Mouse (Mus musculus): ENCODE measurements around the gene Rhbdf1.
A peak's percentile ranks its signal among the peaks of the same experiment; 100 is the strongest.

The Rhbdf1 gene

GRCm38 (mm10) chr11:32221951-32222409 lies at the start of gene Rhbdf1:
Gene Rhbdf1, minus strand, starts transcription at chr11:32222300.
- DNase-seq, result peak; percentile 64

GRCm38 (mm10) chr11:32271178-32271577 lies 49.1 kb upstream of the Rhbdf1 start:
- no peak for DNase-seq

DNA sequence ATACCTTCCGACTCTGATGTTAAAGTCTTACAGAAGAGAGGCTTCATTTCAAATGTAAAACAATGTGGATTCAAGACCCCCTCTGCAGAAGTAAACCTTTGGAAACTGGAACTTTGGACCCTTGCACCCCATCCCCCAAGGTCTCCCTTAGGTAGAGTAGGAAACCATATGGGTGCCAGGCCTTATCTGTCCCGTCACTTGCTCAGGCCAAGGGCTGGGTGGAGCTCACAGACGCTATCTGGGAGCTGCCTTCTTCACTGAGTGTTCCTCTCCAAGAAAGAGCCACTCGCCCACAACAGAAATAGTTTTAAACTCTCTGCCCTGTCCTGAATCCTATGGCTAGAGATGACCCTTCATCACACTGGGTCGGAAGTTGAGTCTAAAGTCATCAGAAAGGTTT lies 46.9 kb upstream of the Rhbdf1 start:
- DNase-seq, result no peak

DNA sequence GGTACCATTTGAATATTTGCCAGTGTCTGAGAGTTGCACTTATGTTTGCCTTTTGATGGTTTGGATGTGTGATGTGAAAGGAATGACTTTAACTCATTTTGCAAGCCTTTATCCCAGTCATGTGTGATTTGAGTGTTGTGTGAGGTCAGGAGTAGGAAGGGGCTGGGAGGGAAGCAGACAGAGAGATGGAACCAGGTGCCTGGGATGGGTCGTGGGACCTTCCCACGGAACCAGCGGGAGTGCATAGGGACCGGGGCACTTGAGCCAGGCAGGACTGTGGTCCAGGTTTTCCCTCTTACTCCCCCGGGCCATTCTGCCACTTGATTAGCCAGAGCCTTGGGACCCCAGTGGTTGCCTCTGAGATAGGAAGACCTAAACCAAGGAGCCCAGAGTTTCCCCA lies 45.9 kb upstream of the Rhbdf1 start:
- DNase-seq, result no peak

- DNase-seq, result peak; percentile 96
These were observed 45.2 kb upstream of the Rhbdf1 start, which contains the start of gene Nprl3 for GRCm38 (mm10) chr11:32267188-32267884. Gene Nprl3, minus strand, starts transcription at chr11:32267707.

GRCm38 (mm10) chr11:32266776-32267175 lies 44.7 kb upstream of the Rhbdf1 start:
- no peak for DNase-seq

DNA sequence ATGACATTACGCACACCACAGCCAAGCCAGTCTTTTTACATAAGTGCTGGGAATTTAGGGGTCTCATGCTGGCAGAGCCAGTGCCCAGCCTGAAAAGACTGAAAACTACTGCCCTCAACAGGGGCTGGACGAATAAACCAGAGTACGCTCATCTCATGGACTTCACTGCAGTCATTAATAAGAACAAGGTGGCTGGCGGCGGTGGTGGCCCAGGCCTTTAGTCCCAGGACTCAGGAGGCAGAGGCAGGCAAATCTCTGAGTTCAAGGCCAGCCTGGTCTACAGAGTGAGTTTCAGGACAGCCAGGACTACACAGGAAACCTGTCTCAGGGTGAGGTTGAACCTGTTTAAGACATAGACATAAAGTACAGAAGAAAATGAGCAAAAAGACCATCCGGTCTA lies 44.1 kb upstream of the Rhbdf1 start:
- DNase-seq, result no peak

DNA sequence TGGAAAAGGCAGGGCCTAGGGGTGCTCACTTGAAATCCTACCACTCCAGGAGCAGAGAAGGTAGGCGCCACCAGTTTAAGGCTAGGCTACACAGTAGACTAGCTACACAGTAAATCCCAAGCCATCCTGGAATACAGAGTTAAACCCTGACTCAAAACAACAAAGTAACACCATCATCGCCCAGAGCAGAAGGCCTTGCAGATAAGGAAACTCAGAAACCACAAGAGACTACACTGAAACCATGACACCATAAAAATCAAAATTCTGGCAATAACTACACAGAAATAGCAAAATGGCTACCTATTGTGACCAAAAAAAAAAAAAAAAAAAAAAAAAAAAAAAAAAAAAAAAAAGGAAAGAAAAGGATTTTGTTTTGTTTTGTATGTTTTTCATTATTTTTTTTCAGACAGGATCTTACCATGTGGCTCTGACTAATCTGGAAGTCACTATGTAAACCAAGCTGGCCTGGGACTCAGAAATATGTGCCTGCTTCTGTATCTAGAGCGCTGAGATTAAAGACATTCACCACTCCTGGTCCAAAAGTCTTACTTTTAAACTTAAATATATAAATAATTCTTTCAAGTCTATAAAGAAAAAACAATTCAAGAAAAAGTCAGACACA lies 43.1 kb upstream of the Rhbdf1 start:
- DNase-seq, result no peak

DNA sequence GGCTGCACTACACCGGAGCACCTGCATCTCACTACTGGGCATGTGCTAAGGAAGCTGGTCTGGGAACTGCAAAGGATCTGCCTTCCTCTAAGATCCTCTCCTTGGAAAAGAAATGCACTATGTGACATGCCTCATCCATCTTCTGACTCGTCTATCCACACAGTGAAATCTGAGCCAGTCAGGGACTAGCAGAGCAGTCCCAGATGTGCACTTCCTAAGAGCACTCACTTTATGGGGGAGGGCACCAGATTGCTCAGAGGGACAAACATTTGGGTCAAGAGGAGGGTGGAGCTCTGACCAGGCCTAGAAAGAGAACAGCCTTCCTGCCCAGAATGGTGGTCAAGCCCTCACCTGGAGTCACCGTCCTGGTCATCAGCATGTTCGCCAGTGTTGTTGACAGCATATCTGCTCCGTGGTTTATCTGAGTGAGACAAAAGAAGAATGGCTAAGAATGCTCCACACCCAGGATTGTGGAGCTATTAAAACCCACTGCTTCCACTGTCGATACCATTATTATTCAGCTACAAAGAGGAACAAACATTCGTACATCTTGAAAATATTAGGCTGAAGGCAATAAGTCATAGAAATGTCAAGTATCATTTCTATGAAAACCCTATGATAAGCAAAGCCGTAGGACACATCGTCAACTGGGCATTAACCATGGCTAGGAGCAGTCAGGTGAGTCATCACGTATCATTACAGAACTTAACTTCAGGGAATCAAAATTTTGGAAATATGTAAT lies 40.7 kb upstream of the Rhbdf1 start:
- DNase-seq, result no peak

- DNase-seq, result no peak
These were observed 34.5 kb upstream of the Rhbdf1 start for GRCm38 (mm10) chr11:32256566-32256965.

DNA sequence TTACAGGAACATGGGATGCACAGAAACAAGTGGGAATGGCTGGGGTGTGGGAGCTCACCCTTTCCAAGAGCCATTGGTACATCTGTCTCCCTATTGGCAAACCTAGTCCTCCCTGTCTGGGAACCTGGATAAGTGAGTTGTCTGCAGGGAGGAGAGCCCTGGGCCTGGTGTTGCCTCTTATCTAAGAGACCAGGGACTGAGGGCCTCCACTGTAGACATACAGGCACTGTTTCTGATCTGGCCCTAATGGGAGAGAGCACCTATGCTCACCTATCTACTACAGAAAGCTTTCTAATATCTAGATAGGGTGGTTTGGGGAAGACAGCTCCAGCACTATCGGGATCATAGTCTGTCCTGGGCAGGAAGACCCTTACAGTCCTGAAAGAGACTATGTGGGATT lies 34.0 kb upstream of the Rhbdf1 start:
- no peak for DNase-seq

DNA sequence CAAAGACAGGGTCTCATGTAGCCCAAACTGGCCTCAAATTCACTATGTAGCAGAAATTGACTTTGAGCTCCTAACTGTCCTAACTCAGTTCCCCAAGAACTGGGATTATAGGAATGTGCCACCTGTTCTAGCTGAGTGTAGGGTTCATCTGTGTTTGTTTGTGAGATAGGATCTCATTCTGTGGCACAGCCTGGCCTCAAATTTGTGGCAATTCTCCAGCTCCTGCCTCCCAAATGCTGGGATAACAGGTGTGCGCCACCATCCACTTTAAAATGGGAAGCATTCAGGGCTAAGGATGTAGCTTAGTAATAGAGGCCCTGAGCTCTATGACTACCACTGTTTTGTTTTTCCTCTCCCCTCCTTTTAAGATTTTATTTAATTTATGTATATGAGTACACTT lies 31.0 kb upstream of the Rhbdf1 start:
- no peak for DNase-seq

DNA sequence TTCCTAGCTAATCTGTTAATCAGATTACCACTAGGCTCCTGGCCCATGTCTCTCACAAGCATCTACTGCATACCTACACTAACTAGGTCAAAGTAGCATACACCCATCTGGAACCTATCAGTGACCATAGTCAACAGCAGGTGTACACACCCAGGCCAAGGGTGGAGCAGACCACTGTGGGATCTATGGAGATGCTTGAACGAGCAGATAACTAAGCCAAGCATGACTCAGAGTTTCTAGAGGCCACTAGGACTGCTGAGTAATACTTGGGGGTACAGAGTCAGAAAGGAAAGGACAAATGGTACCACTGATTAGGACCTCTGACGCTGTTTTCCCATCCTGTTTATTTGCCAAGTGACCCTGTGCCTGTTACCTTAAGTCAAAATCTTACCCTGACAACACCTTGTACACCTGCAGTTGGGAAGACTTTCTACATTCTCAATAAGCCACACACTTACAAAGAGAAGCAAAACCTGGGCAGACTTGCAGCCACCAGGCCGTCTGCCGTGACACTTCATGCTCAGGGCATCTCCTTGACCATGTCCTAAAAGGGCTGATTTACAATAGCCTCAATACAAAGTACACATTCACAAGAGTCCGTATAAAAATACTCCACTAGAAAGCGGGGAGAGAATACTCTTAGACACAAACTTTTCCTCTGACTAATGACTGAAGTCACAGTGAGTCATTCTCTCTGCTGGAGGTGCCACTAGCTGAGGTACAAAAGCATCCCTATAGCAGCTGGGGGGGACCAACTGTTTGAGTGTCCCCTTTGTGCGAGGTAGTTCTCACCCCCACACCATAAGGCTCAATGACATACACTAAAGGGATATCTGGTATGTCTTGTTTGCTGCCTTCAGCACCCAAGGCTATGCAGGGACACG lies 29.0 kb upstream of the Rhbdf1 start:
- DNase-seq, result no peak

DNA sequence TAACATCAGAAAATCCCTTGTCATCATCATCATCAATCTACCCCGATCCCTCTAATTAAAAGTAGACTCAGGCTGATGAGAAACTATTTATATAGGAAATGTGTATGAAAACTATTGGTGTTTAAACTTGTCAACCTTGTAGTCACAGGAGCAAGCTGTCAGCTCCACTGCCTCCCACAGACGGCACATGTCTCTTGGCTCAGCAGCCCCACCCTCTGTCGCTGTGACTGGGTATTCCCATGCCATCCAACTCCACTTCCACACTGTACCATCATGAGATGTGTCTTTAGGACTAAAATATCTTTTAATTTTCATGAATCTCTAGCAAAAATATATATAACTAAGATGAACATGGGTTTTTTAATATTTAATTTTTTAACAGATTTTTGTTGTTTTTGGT lies 26.2 kb upstream of the Rhbdf1 start:
- DNase-seq, result no peak

- DNase-seq, result no peak
These were observed 25.0 kb upstream of the Rhbdf1 start for GRCm38 (mm10) chr11:32247068-32247467.

DNA sequence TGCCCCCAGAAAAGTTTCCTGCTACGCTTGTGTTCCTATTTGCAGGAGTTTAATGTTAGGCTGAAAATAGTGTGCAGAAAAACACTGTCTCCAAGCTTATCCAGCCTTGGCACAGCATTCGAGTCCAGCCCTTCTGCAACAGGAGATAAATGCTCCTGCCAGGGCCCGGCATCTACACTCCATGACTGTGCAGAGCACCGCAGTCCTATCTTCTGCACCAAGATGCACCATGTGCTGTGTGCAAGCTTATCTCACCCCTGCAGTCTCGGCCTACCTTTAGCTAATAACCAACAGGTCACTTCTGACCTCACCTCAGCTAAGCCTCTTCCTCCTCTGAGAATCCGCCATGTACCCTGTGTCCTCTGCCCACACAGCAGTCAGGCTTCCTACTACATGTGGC lies 23.5 kb upstream of the Rhbdf1 start:
- DNase-seq, result no peak

GRCm38 (mm10) chr11:32244617-32245016 lies 22.5 kb upstream of the Rhbdf1 start:
- no peak for DNase-seq

DNA sequence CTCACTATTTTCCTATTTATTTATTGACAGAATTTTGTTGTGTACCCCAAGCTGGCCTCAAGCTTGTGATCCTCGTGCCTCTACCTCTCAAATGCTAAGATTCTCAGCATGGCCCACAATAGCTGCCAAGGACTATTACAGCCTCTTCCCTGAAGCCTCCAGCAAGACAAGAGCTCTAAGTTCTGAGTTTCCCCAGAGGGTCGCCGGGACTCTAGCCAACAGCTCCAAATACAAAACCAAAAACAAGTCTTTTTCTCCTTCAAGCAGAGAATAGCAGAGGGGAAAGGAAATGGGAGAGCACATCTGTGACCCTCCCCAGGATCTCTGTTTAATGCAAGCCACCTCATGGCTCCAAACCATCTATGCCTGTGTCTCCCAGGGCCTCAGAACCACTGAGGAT lies 22.0 kb upstream of the Rhbdf1 start:
- DNase-seq, result no peak

- peak; percentile 39 for DNase-seq
These were observed 21.3 kb upstream of the Rhbdf1 start for GRCm38 (mm10) chr11:32243205-32243955.

GRCm38 (mm10) chr11:32242209-32242608 lies 20.1 kb upstream of the Rhbdf1 start:
- DNase-seq, result no peak

GRCm38 (mm10) chr11:32241391-32241790 lies 19.3 kb upstream of the Rhbdf1 start:
- peak; percentile 56 for DNase-seq

Data from kidney, adult 9 months (tissue).